Mouse (Mus musculus): ENCODE results near the gene Grb7.

DNA sequence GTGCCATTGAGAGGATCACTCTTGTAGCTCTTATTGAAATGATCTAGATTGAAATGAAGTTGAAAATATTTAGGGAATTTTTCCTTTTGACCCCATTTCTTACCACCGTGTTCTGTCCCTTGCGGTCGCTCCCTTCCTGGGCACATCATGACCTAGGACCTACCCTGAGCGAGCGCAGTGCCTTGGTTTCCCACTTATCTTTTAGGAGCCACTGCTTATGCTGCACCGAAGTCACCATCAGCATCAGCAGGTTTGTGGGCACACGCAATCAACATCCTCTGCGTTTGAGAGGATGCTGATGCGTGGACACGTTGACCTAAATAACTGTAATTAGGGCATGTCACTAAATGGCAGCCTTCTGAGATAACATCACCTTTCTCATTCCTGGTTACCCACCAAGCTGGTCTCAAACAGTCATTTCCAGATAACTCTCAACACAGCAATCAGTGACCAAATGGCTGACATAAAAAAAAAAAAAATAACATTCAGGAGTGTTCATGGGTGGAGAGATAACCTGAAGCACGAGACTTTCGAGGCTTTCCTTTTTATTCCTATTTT, 33.8 kb downstream of the Grb7 start:
- TF ChIP-seq CTCF (IDR thresholded peaks at IDR 0.05; ENCODE audit: low read depth, low read length) (no peak), POLR2A (IDR thresholded peaks at IDR 0.05; ENCODE audit: borderline replicate concordance, low read depth, low read length) (no peak)

Data from bone marrow macrophage, adult 2 months (primary cell).